Mouse (Mus musculus): Measurements from ENCODE around the gene Ublcp1. TPM values are rescaled to one million over a fixed set of nuclear protein-coding genes. Genes with fewer than 3 reads are reported as not detected.

Ublcp1 gene
- polyA plus RNA-seq, 1 experiment from 2014 or later = 57.4 TPM

GRCm38 (mm10) chr11:44498412-44499272 lies 28.3 kb upstream of the Ublcp1 start:
- no peak overlapping the region for H3K9ac ChIP-seq (ENCODE audit: low read depth, low read length)
- no peak overlapping the region for H3K4me2 ChIP-seq (ENCODE audit: low read depth, low read length)
- no peak for ATAC-seq (ENCODE audit: low read depth)
- DNase-seq (ENCODE audit: low spot score) = no peak
- H3K36me3 ChIP-seq (ENCODE audit: control insufficient read depth, insufficient read depth, low read length) = no peaks in the 10 kb centered on the region
- H3K4me1 ChIP-seq (ENCODE audit: control insufficient read depth, insufficient read depth, low read length) = no peaks in the 10 kb centered on the region
- H3K27me3 ChIP-seq (replicated peaks; ENCODE audit: control insufficient read depth, insufficient read depth, low read length) = no peaks in the 10 kb centered on the region
- H3K9me3 ChIP-seq (ENCODE audit: control insufficient read depth, low read length) = no peaks in the 10 kb centered on the region
- 63% methylated on average over 13 of the region's 13 CpGs for WGBS
- no peak overlapping the region for H3K4me3 ChIP-seq (ENCODE audit: low read depth, low read length)
- H3K27ac ChIP-seq (replicated peaks; ENCODE audit: low read depth, low read length) = no peak overlapping the region

GRCm38 (mm10) chr11:44496217-44496616 lies 25.9 kb upstream of the Ublcp1 start:
- H3K4me3 ChIP-seq (ENCODE audit: low read depth, low read length) = no peak overlapping the region
- WGBS = 42% methylated on average over 3 of the region's 3 CpGs
- ATAC-seq (ENCODE audit: low read depth) (peak; percentile 57), DNase-seq (ENCODE audit: low spot score) (peak; percentile 51)
- no peaks in the 10 kb centered on the region for H3K27me3 ChIP-seq (replicated peaks; ENCODE audit: control insufficient read depth, insufficient read depth, low read length)
- H3K27ac ChIP-seq (replicated peaks; ENCODE audit: low read depth, low read length) = no peak overlapping the region
- H3K36me3 ChIP-seq (ENCODE audit: control insufficient read depth, insufficient read depth, low read length) = no peaks in the 10 kb centered on the region
- H3K9me3 ChIP-seq (ENCODE audit: control insufficient read depth, low read length) = no peaks in the 10 kb centered on the region
- H3K4me2 ChIP-seq (ENCODE audit: low read depth, low read length) = no peak overlapping the region
- H3K9ac ChIP-seq (ENCODE audit: low read depth, low read length) = no peak overlapping the region
- no peaks in the 10 kb centered on the region for H3K4me1 ChIP-seq (ENCODE audit: control insufficient read depth, insufficient read depth, low read length)

GRCm38 (mm10) chr11:44494643-44495323 lies 24.5 kb upstream of the Ublcp1 start:
- DNase-seq (ENCODE audit: low spot score) = no peak
- ATAC-seq (ENCODE audit: low read depth) = no peak
- no peaks in the 10 kb centered on the region for H3K27me3 ChIP-seq (replicated peaks; ENCODE audit: control insufficient read depth, insufficient read depth, low read length)
- WGBS = 80% methylated on average over 5 of the region's 5 CpGs
- no peak overlapping the region for H3K4me3 ChIP-seq (ENCODE audit: low read depth, low read length)
- H3K9ac ChIP-seq (ENCODE audit: low read depth, low read length) = no peak overlapping the region
- H3K36me3 ChIP-seq (ENCODE audit: control insufficient read depth, insufficient read depth, low read length) = no peaks in the 10 kb centered on the region
- no peaks in the 10 kb centered on the region for H3K9me3 ChIP-seq (ENCODE audit: control insufficient read depth, low read length)
- H3K4me1 ChIP-seq (ENCODE audit: control insufficient read depth, insufficient read depth, low read length) = no peaks in the 10 kb centered on the region
- no peak overlapping the region for H3K4me2 ChIP-seq (ENCODE audit: low read depth, low read length)
- H3K27ac ChIP-seq (replicated peaks; ENCODE audit: low read depth, low read length) = no peak overlapping the region

GRCm38 (mm10) chr11:44489117-44489516 lies 18.8 kb upstream of the Ublcp1 start:
- ATAC-seq (ENCODE audit: low read depth) (peak; percentile 41; the same call in 1 of the 2 replicates), DNase-seq (ENCODE audit: low spot score) (no peak)
- H3K36me3 ChIP-seq (ENCODE audit: control insufficient read depth, insufficient read depth, low read length) = no peaks in the 10 kb centered on the region
- H3K4me3 ChIP-seq (ENCODE audit: low read depth, low read length) = no peak overlapping the region
- H3K4me1 ChIP-seq (ENCODE audit: control insufficient read depth, insufficient read depth, low read length) = no peaks in the 10 kb centered on the region
- H3K4me2 ChIP-seq (ENCODE audit: low read depth, low read length) = no peak overlapping the region
- H3K9ac ChIP-seq (ENCODE audit: low read depth, low read length) = no peak overlapping the region
- WGBS = 94% methylated on average over 1 of the region's 1 CpGs
- H3K27me3 ChIP-seq (replicated peaks; ENCODE audit: control insufficient read depth, insufficient read depth, low read length) = no peaks in the 10 kb centered on the region
- H3K27ac ChIP-seq (replicated peaks; ENCODE audit: low read depth, low read length) = no peak overlapping the region
- H3K9me3 ChIP-seq (ENCODE audit: control insufficient read depth, low read length) = no peaks in the 10 kb centered on the region

- H3K4me2 ChIP-seq (ENCODE audit: low read depth, low read length) = no peak overlapping the region
- no peaks in the 10 kb centered on the region for H3K27me3 ChIP-seq (replicated peaks; ENCODE audit: control insufficient read depth, insufficient read depth, low read length)
- no peaks in the 10 kb centered on the region for H3K36me3 ChIP-seq (ENCODE audit: control insufficient read depth, insufficient read depth, low read length)
- DNase-seq (ENCODE audit: low spot score) = no peak
- no peak overlapping the region for H3K4me3 ChIP-seq (ENCODE audit: low read depth, low read length)
- no peak for ATAC-seq (ENCODE audit: low read depth)
- H3K9ac ChIP-seq (ENCODE audit: low read depth, low read length) = no peak overlapping the region
- no peaks in the 10 kb centered on the region for H3K9me3 ChIP-seq (ENCODE audit: control insufficient read depth, low read length)
- H3K27ac ChIP-seq (replicated peaks; ENCODE audit: low read depth, low read length) = no peak overlapping the region
- no peaks in the 10 kb centered on the region for H3K4me1 ChIP-seq (ENCODE audit: control insufficient read depth, insufficient read depth, low read length)
- WGBS = 94% methylated on average over 7 of the region's 7 CpGs
Measured at GRCm38 (mm10) chr11:44485089-44485736, 14.9 kb upstream of the Ublcp1 start.

- Histone ChIP-seq H3K4me2 (ENCODE audit: low read depth, low read length) (no peak overlapping the region), H3K9ac (ENCODE audit: low read depth, low read length) (no peak overlapping the region), H3K27ac (replicated peaks; ENCODE audit: low read depth, low read length) (no peak overlapping the region), H3K27me3 (replicated peaks; ENCODE audit: control insufficient read depth, insufficient read depth, low read length) (no peaks in the 10 kb centered on the region), H3K36me3 (ENCODE audit: control insufficient read depth, insufficient read depth, low read length) (no peaks in the 10 kb centered on the region), H3K4me3 (ENCODE audit: low read depth, low read length) (no peak overlapping the region), H3K9me3 (ENCODE audit: control insufficient read depth, low read length) (no peaks in the 10 kb centered on the region), H3K4me1 (ENCODE audit: control insufficient read depth, insufficient read depth, low read length) (no peaks in the 10 kb centered on the region)
- no peak for ATAC-seq (ENCODE audit: low read depth)
- no peak for DNase-seq (ENCODE audit: low spot score)
- 87% methylated on average over 6 of the region's 6 CpGs for WGBS
Measured at GRCm38 (mm10) chr11:44480246-44480645, 9.9 kb upstream of the Ublcp1 start.

GRCm38 (mm10) chr11:44478382-44478781 lies 8.1 kb upstream of the Ublcp1 start:
- Histone ChIP-seq H3K27ac (replicated peaks; ENCODE audit: low read depth, low read length) (no peak overlapping the region), H3K9me3 (ENCODE audit: control insufficient read depth, low read length) (no peaks in the 10 kb centered on the region), H3K4me1 (ENCODE audit: control insufficient read depth, insufficient read depth, low read length) (no peaks in the 10 kb centered on the region), H3K9ac (ENCODE audit: low read depth, low read length) (no peak overlapping the region), H3K27me3 (replicated peaks; ENCODE audit: control insufficient read depth, insufficient read depth, low read length) (no peaks in the 10 kb centered on the region), H3K4me3 (ENCODE audit: low read depth, low read length) (no peak overlapping the region), H3K36me3 (ENCODE audit: control insufficient read depth, insufficient read depth, low read length) (no peaks in the 10 kb centered on the region), H3K4me2 (ENCODE audit: low read depth, low read length) (no peak overlapping the region)
- 87% methylated on average over 4 of the region's 4 CpGs for WGBS
- no peak for ATAC-seq (ENCODE audit: low read depth)
- no peak for DNase-seq (ENCODE audit: low spot score)

- Histone ChIP-seq H3K4me3 (ENCODE audit: low read depth, low read length) (no peak overlapping the region), H3K36me3 (ENCODE audit: control insufficient read depth, insufficient read depth, low read length) (no peaks in the 10 kb centered on the region), H3K27me3 (replicated peaks; ENCODE audit: control insufficient read depth, insufficient read depth, low read length) (no peaks in the 10 kb centered on the region), H3K9ac (ENCODE audit: low read depth, low read length) (no peak overlapping the region), H3K9me3 (ENCODE audit: control insufficient read depth, low read length) (no peaks in the 10 kb centered on the region), H3K4me1 (ENCODE audit: control insufficient read depth, insufficient read depth, low read length) (peaks cover 5% of the 10 kb centered on the region; the same call in 1 of the 2 replicates), H3K27ac (replicated peaks; ENCODE audit: low read depth, low read length) (no peak overlapping the region), H3K4me2 (ENCODE audit: low read depth, low read length) (no peak overlapping the region)
- no peak for ATAC-seq (ENCODE audit: low read depth)
- DNase-seq (ENCODE audit: low spot score) = no peak
- WGBS = 79% methylated on average over 2 of the region's 2 CpGs
Measured at GRCm38 (mm10) chr11:44476445-44476844, 6.1 kb upstream of the Ublcp1 start.

Measured in embryonic facial prominence, embryonic 14.5 days (tissue).